Mouse (Mus musculus) cortical plate, adult 2 months (tissue): ENCODE results near the gene Fastkd1. TPM values are rescaled to one million over a fixed set of nuclear protein-coding genes. Genes with fewer than 3 reads are reported as not detected.
"Not testable (repeated sequence)": the region's sequence is repeated elsewhere in the genome, so short reads cannot be mapped to it uniquely, and the experiment has no call there.

Experiments used
- H3K27ac ChIP-seq: fragments of 200-500 bp; 2 replicates; pipeline ENCODE4 v1.5.1; 2012; ENCODE audit warnings: low read length, control low read depth, inconsistent platforms; ENCODE audit not compliant: insufficient read depth
- H3K4me1 ChIP-seq: fragments of 200-500 bp; 2 replicates; pipeline ENCODE4 v1.6.1; 2011; ENCODE audit warnings: low read length; ENCODE audit not compliant: control insufficient read depth, insufficient read depth
- H3K4me3 ChIP-seq: fragments of 200-500 bp; 2 replicates; pipeline ENCODE4 v1.5.1; 2011; ENCODE audit warnings: mild to moderate bottlenecking, low read length, control low read depth; ENCODE audit not compliant: insufficient read depth
- CTCF ChIP-seq: fragments of 200-500 bp; IDR thresholded peaks from 2 replicates; pipeline ENCODE4 v1.5.1; 2011; ENCODE audit warnings: mild to moderate bottlenecking, control low read depth, low read length; ENCODE audit not compliant: insufficient read depth; ENCODE audit errors: extremely low read depth
- POLR2A ChIP-seq: fragments of 200-500 bp; IDR thresholded peaks from 2 replicates; pipeline ENCODE4 v1.6.1; 2011; ENCODE audit warnings: mild to moderate bottlenecking, low read length, control low read depth; ENCODE audit not compliant: insufficient read depth; ENCODE audit errors: extremely low read depth
- polyA plus RNA-seq: library from polyadenylated mRNA; depleted of rRNA; stranded (reverse); fragments of >200 nt; gene quantifications from 2 replicates; pipeline ENCODE4 v1.2.3, GENCODE M21; 2012

Fastkd1 gene
- polyA plus RNA-seq, 1 experiment, result 11.4 TPM

DNA sequence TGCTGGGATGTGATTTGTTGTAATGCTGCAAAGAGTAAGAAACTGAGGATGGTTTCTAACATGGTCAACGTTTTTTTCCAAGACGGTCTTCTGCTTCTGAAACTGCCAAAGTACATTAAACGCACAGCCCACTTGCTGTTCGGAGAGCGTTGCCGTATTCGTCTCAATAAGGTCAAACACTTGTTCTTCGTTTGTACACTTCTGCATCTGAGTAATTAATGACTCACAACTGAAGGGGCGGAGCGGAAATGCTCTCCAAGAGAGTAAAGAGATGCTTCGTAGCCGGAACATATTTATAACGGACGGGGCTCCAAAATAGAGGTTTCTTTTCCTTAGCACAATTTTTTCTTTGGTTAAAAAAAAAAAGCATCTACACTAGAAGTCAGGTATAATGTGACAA is 1.1 kb downstream of the Fastkd1 start:
- Histone ChIP-seq H3K27ac (no peak overlapping the region), H3K4me1 (no peaks in the 10 kb centered on the region; the same call in 1 of the 2 replicates), H3K4me3 (peak overlapping the region; percentile 84)
- no peak for TF ChIP-seq CTCF
- TF ChIP-seq POLR2A, result no peak

GRCm38 (mm10) chr2:69700446-69700845 is 12.9 kb downstream of the Fastkd1 start:
- no peaks in the 10 kb centered on the region for H3K4me1 ChIP-seq
- no peak for TF ChIP-seq CTCF
- TF ChIP-seq POLR2A, result no peak
- H3K4me3 ChIP-seq, result no peak overlapping the region
- H3K27ac ChIP-seq, result no peak overlapping the region

GRCm38 (mm10) chr2:69693501-69693900 is 19.8 kb downstream of the Fastkd1 start:
- H3K4me1 ChIP-seq, result no peaks in the 10 kb centered on the region
- H3K27ac ChIP-seq, result no peak overlapping the region
- no peak overlapping the region for H3K4me3 ChIP-seq
- TF ChIP-seq POLR2A (no peak), CTCF (no peak)

GRCm38 (mm10) chr2:69690843-69691242 is 22.5 kb downstream of the Fastkd1 start:
- TF ChIP-seq CTCF (no peak), POLR2A (no peak)

GRCm38 (mm10) chr2:69690214-69690613 is 23.1 kb downstream of the Fastkd1 start:
- TF ChIP-seq POLR2A (no peak), CTCF (no peak)
- Histone ChIP-seq H3K4me3 (no peak overlapping the region), H3K27ac (no peak overlapping the region), H3K4me1 (no peaks in the 10 kb centered on the region)

More at GRCm38 (mm10) chr2:69690843-69691242, 22.5 kb downstream of the Fastkd1 start:
- Histone ChIP-seq H3K27ac (no peak overlapping the region), H3K4me3 (no peak overlapping the region), H3K4me1 (no peaks in the 10 kb centered on the region)

DNA sequence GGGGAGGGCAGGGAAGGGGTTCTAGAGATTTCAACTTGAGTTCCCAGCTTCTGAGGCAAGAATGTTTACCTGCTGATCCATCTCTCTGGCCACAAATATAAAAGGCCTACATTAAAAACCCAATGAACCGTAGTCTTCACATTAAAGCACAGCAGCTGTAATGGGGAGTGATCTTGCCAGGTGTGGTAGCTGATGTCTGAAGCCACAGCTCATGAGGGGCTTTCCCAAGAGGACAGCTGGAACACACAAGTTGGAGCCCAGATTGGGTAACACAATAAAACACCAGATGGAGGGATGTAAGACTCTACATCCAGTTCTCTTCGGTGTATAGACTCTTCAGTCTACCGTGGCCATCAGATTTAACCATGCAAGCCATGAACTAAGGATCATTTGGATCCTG is 28.8 kb downstream of the Fastkd1 start:
- no peak for TF ChIP-seq CTCF
- TF ChIP-seq POLR2A, result no peak
- no peak overlapping the region for H3K27ac ChIP-seq
- no peak overlapping the region for H3K4me3 ChIP-seq

GRCm38 (mm10) chr2:69683036-69683805 is 30.1 kb downstream of the Fastkd1 start:
- Histone ChIP-seq H3K4me1 (peaks cover 1% of the 10 kb centered on the region; the same call in 1 of the 2 replicates), H3K27ac (no peak overlapping the region), H3K4me3 (no peak overlapping the region)
- TF ChIP-seq CTCF (no peak), POLR2A (no peak)

More for the DNA sequence above, 28.8 kb downstream of the Fastkd1 start:
- H3K4me1 ChIP-seq, result peaks cover 1% of the 10 kb centered on the region; the same call in 1 of the 2 replicates

DNA sequence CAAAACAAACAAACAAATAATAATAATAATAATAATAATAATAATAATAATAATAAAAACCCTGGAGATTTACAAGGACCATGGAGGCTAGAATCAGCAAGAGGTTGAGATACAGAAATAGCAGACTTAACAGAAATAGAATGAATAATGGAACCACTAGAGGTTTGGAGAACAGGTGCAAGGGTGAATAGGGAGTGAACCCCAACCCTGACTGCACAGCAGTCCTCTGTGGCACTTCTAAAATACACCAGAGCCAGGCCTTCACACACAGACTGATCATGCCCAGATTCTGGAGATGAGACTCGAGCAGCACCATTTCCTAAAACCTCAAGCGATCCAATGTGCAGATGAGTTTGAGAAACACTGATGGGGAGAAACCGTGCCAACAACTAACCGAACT is 31.4 kb downstream of the Fastkd1 start:
- no peak overlapping the region for H3K27ac ChIP-seq
- H3K4me1 ChIP-seq, result peaks cover 1% of the 10 kb centered on the region; the same call in 1 of the 2 replicates
- TF ChIP-seq POLR2A (no peak), CTCF (no peak)
- no peak overlapping the region for H3K4me3 ChIP-seq

DNA sequence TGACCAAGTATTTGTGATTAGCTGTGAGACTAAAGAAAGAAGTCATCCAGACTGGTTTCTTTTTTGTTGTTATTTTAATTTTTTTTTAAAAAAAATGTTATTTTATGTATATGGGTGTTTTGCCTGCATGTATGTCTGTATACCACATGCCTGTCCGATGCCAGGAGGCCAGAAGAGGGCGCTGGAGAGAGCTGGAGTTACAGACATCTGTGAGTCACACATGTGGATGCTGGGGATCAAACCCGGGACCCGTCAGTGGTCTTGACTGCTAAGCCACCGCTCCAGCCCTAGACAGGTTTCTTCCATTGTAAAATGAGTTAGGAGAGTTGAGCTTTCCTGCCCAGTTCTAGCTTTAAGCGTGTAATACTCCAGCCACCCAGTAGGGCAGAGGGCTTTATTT is 33.3 kb downstream of the Fastkd1 start:
- TF ChIP-seq CTCF (no peak), POLR2A (no peak)
- peaks cover 1% of the 10 kb centered on the region; the same call in 1 of the 2 replicates for H3K4me1 ChIP-seq
- H3K4me3 ChIP-seq, result no peak overlapping the region
- H3K27ac ChIP-seq, result no peak overlapping the region

- not testable (repeated sequence) for H3K4me1 ChIP-seq, H3K4me3 ChIP-seq, H3K27ac ChIP-seq
Observed at GRCm38 (mm10) chr2:69677215-69677614, 36.1 kb downstream of the Fastkd1 start.

GRCm38 (mm10) chr2:69676713-69677112 is 36.6 kb downstream of the Fastkd1 start:
- no peak overlapping the region for H3K27ac ChIP-seq

More at GRCm38 (mm10) chr2:69676713-69677112, 36.6 kb downstream of the Fastkd1 start:
- Histone ChIP-seq H3K4me1 (no peaks in the 10 kb centered on the region), H3K4me3 (no peak overlapping the region)
- TF ChIP-seq CTCF (0 out of 2 replicates have a peak, but pooled peaks have one; percentile 9), POLR2A (no peak)
